Mouse (Mus musculus) kidney, postnatal 10 days (tissue): ENCODE results near the gene Snrnp48.

Source experiments
- DNase-seq: peaks from one replicate; pipeline ENCODE4 v3.0.0; 2021; ENCODE audit warnings: mixed read lengths

Snrnp48 gene

DNA sequence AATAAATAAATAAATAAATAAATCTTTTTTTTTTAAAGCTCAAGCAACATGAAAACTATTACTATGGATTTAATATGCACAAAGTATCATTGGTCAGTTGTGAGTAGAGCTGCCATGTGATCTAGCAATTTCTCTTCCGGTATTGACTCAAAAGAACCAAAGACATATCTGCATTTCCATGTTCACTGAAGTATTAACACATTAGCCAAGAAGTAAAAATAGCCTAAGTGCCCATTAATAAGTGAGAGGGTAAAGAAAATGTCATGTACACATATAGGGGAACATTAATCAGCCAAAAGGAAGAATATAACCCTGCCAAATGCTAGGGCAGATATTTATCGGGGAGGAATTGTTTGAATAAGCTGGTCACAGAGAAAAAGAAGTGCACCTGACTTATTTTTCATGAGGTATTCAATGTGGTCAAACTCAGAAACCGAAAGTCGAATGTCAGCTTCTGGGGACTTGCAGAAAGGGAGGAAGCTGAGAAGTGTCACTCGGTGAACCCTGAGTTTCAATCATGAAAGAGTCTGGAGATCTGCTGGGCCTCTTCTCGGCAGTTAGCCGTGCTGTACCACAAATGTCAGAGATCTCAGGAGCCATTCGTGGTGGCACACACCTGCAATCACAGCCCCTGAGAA, 64.4 kb downstream of the Snrnp48 start:
- no peak for DNase-seq

DNA sequence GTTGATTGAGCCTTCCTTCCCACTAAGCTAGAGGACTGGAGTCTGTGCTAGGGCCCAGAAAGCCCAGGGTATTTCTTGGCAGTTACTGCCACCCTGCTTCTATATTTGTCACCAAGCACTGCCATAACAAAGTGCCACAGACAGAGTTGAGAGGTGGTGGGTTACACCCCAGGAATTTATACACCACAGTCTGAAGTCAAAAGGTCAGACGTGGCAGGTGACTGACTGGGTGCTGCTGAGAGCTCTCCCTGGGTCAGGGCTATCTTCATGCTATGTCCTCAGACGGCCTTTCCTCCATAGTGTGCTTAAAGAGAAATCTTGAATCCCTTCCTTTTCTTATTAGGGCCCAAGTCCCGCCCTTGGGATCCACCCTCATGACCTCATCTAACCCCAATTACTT, 67.9 kb downstream of the Snrnp48 start:
- DNase-seq = no peak
